Mouse (Mus musculus): Measurements from ENCODE around the gene Gm14326. TPM values are rescaled to one million over a fixed set of nuclear protein-coding genes. Genes with fewer than 3 reads are reported as not detected.

The Gm14326 gene
- total and polyA plus RNA-seq, 2 experiments from 2014 or later: 5.0 to 21.0 TPM

Other genes with a start within 250 kb of the Gm14326 start
- gene Gm14322, start 198.0 kb downstream of the Gm14326 start, total RNA-seq (2014; rRNA removed): 0.99 and 3.1 TPM in 2 replicates
- gene Gm14322, start 198.0 kb downstream of the Gm14326 start, polyA plus RNA-seq (2015; fragmentation: Nextera tagmentation; extraction: Ambion mirVana): 5.1 and 6.6 TPM in 2 replicates
- 82.0 and 120 TPM in 2 replicates for gene Gm14325, start 117.0 kb downstream of the Gm14326 start, total RNA-seq (2014; rRNA removed)
- gene Gm14325, start 117.0 kb downstream of the Gm14326 start, polyA plus RNA-seq (2015; fragmentation: Nextera tagmentation; extraction: Ambion mirVana): 48.3 and 49.8 TPM in 2 replicates
- 1.4 and 3.6 TPM in 2 replicates for gene Gm14327, start 60.2 kb downstream of the Gm14326 start, total RNA-seq (2014; rRNA removed)
- gene Gm14327, start 60.2 kb downstream of the Gm14326 start, polyA plus RNA-seq (2015; fragmentation: Nextera tagmentation; extraction: Ambion mirVana): 3.1 and 4.9 TPM in 2 replicates
- gene Zfp972, start 31.7 kb downstream of the Gm14326 start, total RNA-seq (2014; rRNA removed): not detected in 2 replicates
- gene Zfp972, start 31.7 kb downstream of the Gm14326 start, polyA plus RNA-seq (2015; fragmentation: Nextera tagmentation; extraction: Ambion mirVana): 0.56 TPM in 1 of 2 replicates, not detected in the other
- 5.5 and 7.1 TPM in 2 replicates for gene Zfp971, start 66.0 kb upstream of the Gm14326 start, total RNA-seq (2014; rRNA removed)
- 15.0 and 15.8 TPM in 2 replicates for gene Zfp971, start 66.0 kb upstream of the Gm14326 start, polyA plus RNA-seq (2015; fragmentation: Nextera tagmentation; extraction: Ambion mirVana)
- gene Zfp931, start 121.2 kb upstream of the Gm14326 start, total RNA-seq (2014; rRNA removed): 12.4 and 13.6 TPM in 2 replicates
- gene Zfp931, start 121.2 kb upstream of the Gm14326 start, polyA plus RNA-seq (2015; fragmentation: Nextera tagmentation; extraction: Ambion mirVana): 15.9 and 16.0 TPM in 2 replicates
- gene Phactr3, start 161.7 kb upstream of the Gm14326 start, total RNA-seq (2014; rRNA removed): 70.4 and 92.7 TPM in 2 replicates
- gene Phactr3, start 161.7 kb upstream of the Gm14326 start, polyA plus RNA-seq (2015; fragmentation: Nextera tagmentation; extraction: Ambion mirVana): 66.2 and 67.2 TPM in 2 replicates